Mouse (Mus musculus): ENCODE data around the gene Csrnp3.

Csrnp3 gene

DNA sequence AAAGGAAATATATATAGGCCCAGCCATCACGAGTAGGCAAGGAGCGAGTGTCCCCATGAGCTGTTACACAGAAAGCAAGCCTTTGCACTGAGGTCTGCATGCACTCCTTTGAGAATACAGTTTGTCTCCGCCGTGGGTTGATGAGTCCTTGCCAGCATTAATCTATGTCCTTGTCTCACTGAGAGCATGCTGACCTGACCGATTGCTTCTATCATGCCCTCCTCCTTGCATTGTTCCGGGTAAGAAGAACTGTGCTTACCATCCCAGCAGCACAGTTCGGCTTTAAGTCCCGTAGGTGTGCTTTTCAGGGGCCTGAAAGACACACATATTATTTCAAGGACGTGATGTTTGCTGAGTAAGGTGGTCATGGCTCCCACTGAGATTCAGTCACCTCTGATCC lies 173.1 kb downstream of the Csrnp3 start:
- DNase-seq (ENCODE audit: inconsistent ontology term): no peak

DNA sequence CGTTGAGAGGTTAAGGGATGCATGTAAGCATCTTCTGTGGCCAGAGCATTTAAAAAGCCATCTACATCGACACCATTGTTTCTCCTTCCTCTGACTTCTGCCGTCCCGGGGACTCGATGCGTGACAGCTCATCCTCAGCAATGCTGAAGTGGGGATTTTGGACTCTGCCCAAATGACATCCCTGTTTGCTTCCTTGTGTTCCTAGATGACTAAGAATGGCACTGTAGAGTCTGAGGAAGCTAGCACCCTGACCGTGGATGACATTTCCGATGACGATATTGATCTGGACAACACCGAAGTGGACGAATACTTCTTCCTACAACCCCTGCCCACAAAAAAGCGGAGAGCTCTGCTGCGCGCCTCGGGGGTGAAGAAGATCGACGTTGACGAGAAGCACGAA lies 173.7 kb downstream of the Csrnp3 start:
- no peak for DNase-seq (ENCODE audit: inconsistent ontology term)

DNA sequence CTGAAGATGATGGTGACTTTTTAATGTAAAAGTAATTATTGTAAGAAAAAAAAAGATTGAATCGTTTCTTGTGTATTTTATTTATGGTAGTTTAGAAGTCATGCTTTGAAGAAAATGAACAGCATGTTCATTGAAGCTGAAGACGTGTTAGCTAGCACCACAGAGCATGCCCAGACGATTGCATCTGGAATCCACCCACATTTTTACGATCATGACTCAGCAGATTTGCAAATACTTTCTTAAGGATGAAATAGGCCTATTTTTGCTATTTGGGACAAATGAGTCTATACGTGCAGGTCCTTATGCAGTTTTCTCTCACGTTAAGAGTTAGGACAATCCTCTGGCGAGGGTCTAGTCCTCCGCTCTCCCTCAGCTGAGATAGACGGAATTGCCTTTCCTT lies 177.9 kb downstream of the Csrnp3 start:
- DNase-seq (ENCODE audit: inconsistent ontology term): no peak

DNA sequence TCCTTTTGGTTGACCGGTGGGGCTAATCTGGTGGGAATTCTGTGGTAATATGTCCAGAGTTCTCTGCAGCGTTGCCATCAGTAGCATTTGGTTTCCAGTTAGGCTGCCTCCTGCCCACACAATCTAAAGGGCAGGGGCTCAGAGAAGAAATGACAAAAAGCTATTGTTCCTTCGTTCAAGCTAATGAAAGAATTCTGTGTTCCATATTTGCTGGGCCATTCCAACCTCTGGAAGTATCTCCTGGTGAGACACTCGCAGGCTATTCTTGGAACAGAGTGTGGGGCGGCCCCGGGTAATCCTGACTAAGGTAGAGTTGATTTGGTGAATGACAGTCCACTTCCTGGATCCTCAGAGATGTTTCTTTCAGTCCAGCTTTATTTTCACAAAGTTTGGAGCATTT lies 179.3 kb downstream of the Csrnp3 start:
- DNase-seq (ENCODE audit: inconsistent ontology term): peak; percentile 57

DNA sequence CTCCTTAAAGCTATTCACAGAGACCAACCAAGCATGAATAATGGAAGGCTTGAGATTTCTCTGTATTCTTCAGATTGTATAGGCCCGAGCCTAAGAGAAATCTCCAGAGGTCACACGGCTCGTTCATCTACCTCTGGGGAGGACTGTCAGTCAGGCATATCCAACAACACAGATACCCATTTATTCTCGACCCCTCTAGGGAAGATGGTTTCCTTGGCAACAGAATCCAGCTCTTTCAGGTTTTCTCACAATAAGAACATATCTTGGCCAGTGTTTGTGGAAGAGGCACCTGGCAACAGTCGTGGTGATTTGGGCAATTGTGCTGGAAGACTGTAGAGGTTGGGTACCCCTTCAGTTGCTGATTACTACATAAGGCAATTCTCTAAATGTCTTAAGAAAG lies 183.2 kb downstream of the Csrnp3 start:
- DNase-seq (ENCODE audit: inconsistent ontology term): no peak

DNA sequence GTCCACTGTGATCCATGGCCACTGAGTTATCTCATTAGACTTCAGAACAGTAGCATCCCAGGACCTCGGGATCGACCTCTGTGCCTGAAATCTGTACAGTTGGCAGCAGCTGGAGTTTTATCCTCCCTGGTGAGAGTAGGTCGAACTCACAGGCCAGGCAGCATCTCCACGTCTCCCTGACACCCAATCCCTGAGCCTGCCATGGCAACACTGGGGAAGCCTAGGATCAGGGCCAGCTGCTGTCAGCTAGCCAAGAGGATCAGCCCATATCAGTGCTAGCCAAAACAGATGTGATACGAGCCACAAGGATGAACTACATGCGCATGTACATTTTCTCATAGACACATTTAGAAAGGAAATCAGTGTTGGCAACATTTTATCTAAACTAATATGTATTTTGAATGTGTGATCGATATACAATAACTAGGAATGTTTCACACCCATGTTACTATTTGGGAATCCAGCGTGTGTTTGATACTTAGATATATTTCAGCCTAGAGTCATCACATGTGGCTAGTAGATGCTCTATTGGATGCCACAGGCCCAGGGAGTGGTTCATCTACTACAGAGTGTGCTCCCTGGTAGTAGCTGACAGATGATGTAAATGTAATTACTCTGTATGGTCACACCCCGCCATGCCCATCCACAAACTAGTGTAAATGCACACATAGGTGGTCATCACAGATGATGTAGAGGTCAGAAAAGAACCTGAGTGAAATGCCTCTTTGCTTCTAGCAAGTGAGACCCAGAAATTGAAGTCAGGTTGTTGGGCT lies 189.5 kb downstream of the Csrnp3 start:
- DNase-seq (ENCODE audit: inconsistent ontology term): no peak

DNA sequence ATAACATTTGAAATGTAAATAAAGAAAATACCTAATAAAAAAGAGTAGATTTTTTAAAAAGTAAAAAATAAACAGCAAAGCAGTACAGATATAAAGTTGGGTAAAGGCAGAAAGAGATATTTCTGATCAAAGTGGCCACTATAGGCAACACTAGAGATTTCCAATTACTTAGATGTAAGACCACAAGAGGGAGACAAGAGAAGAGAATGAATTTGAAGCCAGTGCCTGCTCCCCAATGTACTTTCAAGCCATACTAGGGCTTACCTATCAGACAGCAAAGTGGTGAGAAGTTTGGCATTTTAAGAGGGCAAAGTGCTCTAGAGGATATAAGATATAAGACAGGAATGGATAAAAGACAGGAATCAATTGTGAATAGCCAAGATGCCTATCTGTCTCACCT lies 195.0 kb downstream of the Csrnp3 start:
- no peak for DNase-seq (ENCODE audit: inconsistent ontology term)

DNA sequence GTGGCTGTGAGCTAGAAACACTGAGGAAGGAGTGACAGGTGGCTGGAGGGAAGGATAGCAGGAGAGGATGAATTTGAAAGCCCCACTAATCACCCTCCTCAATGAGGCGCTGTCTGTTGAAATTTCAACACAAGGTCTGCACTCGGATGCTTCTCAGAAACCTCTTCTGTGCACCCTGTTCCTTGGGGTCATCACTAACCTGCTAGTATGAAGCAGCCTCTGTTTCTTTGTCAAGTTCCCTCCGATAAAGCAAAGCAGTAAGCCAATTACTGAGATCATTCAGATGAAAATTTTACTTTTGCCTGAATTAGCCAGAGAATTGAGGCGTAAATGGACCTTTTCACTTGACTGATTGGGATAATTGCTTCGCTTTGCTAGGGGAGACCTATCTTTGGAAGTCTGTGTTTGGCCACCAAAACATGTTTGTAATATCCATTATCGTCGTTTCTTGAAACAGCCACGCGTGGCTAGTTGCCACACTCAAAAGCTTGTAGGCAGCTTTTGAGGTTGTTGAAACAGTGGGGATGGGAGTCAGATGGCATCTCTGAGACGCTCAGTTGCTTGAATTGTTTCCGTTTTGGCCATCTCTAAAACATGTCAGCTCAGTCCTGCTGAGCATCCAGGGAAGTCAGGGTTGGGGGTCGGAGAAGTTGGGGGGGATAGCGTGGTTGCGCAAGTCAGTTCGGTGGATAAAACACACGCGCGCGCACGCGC lies 195.8 kb downstream of the Csrnp3 start:
- peak; percentile 95 for DNase-seq (ENCODE audit: inconsistent ontology term)

DNA sequence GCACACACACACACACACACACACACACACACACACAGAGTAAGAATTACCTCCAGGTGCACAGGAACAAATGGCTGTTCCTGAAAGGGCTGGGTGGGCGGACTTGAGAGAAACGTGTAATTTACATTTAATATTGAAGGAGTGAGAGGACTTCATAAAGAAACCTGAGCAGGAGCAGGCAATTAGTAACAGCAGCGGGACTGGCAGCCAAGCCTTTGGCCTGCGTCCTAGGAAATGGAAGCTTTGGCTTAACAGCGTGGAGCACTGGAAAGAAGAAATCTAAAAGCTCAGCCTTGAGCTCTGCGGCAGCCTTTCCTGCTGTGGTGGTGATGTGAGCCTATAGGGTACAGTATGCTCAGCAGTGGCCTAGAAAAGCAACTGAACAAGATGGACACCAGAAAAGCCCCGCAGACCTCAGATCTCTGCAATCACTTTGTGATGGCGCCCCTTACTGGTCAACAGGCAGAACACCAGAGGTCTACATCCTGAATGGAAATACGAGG lies 196.4 kb downstream of the Csrnp3 start:
- DNase-seq (ENCODE audit: inconsistent ontology term): peak; percentile 78

DNA sequence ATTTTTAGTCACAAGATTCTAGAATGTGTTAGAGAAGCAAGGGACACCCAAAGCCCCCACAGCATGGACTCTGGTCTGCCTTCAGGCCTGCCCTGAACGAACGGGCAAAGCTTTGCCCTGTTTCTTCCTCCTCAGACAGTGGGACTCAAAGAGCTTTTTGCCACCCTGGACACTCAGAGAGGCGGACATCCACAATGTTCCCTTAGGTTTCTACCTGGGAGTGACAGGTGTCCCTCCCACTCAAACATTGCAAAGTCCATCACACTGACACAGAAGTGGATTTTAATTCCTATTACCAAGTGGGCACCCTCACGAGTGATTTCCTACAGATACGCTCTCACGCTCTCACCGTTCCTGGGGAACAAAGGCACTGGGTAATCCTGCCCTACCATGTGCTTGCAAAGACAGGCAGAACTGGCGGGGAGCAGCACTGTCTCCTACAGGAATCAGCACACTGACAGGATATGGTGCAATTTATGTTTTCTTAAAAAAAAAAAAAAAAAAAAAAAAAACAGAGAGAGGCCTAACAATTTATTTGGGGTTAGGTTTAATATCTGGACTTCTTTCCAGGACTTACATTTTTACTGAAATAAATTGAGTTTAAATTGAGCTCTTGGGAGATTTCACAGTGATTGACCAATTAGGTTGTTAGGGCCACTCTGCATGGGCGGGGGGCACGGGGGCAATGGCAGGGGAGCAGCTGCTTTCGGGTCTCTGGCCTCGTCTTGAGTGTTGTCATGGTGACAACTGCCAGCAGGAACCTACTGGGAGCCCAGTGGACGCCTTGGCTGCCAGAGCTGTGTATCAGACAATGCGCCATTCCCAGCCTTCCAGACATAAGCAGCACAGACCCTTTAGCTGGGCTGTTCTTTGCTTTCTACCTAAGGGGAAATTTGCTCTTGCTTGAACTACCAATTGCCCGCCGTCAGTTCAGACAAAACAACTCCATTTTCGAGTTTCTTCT lies 198.2 kb downstream of the Csrnp3 start:
- peak; percentile 11 for DNase-seq (ENCODE audit: inconsistent ontology term)

DNA sequence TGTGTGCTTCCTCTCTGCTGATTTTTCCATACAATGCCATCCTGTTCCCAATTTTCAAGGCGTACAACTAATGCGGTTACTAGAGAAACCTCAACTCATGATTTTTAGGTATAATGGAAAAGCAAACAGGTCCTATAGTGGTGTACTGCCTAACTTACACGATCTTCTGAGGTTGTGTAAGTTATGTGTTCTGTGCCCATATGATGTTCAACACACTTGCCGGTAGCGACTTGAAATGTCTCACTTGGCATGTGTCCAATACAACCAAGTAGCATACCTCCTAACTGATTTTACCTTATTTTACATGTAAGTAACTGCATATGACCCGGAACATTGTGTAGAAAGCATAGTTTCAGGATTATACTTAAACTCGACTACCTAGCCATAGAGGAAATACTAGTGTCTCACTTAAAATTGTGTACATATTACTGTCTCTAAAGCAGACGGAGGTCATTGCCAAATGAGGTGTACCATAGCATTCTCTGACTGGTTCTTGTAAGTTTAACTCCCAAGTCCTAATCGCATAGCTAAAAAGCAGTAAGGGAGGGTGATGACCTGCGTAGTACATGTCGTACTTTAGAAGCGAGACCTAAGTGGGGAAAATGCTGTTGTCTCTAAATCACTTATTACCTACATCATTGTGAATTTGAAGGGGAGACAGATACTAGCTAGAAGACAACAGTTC lies 199.0 kb downstream of the Csrnp3 start:
- DNase-seq (ENCODE audit: inconsistent ontology term): no peak

DNA sequence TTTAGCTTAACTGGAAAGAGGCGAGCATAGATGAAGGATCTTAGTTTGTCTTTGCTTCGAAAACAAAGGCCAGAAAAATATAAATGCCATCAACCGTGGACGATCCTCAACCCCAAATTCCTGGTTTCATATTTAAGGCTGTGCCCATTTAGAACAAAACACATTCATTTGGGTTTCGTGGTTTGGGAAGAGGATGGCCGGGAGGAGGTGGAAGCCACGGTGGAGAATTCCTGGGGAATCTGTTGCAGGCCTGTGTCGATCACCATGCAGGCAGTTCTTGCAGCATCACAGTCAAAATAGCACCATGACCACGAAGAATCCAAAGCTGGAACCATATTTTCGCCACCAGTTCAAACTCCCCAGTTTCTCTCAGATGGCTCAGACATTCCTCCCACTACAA lies 217.7 kb downstream of the Csrnp3 start:
- DNase-seq (ENCODE audit: inconsistent ontology term): peak; percentile 91

DNA sequence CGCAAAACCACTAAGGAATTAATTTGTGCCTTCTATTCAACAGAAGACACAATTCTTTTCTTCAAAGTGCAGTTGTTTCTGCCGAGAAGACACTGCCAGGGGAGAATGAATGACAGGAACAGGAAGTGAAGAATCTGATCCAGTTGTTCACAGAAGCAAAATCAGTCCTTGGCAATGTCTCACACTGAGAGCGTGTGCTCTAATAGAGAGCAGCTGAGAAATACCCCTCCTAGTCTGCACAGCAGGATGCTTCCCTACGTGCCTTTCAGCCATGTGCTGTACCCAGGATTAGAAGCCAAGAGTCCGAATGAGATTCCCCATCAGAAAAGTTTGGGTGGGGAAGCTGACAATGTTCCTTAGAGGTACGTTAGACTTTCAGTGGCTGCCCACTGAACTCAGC lies 223.9 kb downstream of the Csrnp3 start:
- no peak for DNase-seq (ENCODE audit: inconsistent ontology term)

DNA sequence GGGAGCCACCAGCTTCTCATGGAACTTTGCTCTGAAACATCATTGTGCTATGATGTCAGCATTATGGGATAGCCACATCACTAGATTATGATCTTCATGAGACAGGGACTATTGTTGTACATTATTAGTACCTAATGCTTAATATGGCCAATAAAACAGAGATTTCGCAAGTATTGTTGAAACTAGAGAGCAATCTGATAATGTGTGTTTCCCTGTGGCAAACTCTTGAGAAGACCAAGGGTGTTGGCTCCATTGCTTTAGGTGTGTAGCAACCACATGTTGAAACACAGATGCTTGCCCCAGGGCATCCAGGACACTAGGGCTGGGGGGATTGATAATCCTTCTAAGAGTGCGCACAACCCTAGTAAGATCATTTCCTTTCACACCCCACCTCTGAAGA lies 235.2 kb downstream of the Csrnp3 start:
- DNase-seq (ENCODE audit: inconsistent ontology term): no peak
